Mouse (Mus musculus) right cerebral cortex, postnatal 25 days (tissue): ENCODE results near the gene Cblb.

Source experiments
- DNase-seq: peaks from one replicate; pipeline ENCODE4 v3.0.0; 2022

Gene Cblb

DNA sequence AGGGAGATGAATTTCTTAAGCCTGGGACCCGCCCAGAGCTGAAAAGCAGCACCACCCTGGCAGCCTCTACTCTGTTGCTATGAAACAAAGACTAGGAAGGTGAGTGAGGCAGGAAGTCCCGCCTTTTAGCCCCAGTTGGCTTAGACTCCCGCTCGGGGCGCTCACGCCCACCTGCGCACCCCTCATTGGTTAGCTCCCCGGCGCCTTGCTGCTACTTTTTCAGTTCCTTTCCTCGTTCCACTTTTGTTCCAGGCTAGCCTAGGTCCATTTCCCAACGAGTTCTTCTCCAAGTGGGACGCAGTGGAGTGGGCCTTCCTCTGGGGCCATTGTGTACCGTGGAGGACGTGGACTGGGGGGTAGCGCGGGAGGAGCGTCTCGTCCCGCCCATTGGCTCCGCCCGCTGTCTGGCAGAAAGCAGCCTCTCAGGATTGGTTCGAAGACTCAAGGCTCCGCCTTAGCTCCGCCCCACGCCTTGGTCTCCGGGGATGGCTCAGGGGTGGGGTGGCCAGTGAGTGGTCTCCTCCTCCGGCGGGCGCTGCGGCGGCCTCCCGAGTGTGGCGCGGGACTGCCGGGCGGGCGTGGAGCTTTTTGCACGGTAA lies at the start of gene Cblb:
Gene Cblb, plus strand, starts transcription at position 135 of the 599 bp plus-strand sequence.
- peak; percentile 97 for DNase-seq

- no peak for DNase-seq
Measured at GRCm38 (mm10) chr16:51985436-51985835, 45.6 kb upstream of the Cblb start.

- no peak for DNase-seq
Measured at GRCm38 (mm10) chr16:51986207-51986606, 44.8 kb upstream of the Cblb start.

GRCm38 (mm10) chr16:51987085-51987620 lies 43.9 kb upstream of the Cblb start:
- DNase-seq: no peak

- DNase-seq: no peak
Measured at GRCm38 (mm10) chr16:51988027-51988426, 43.0 kb upstream of the Cblb start.

GRCm38 (mm10) chr16:51989259-51989658 lies 41.8 kb upstream of the Cblb start:
- no peak for DNase-seq

DNA sequence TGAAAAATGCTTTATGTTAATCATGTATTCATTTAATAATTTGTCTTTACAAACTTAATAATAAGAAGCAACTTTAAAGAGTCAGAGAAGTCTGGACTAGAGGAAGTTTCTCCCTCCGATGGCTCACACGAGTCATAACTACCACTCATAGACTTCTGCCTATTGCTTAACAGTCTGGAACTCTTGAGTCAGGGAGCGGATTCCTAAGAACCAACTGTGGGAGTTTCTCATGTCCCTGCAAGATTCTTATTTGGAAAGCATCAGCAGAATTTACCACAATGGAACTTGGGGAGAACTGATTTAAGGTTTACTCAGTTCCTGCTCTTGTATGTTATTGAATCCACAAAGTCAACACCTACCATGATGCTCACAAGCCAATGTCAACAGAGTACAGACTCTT lies 31.0 kb upstream of the Cblb start:
- no peak for DNase-seq

- no peak for DNase-seq
Measured at GRCm38 (mm10) chr16:52000801-52001200, 30.2 kb upstream of the Cblb start.

GRCm38 (mm10) chr16:52007006-52007405 lies 24.0 kb upstream of the Cblb start:
- DNase-seq: no peak

DNA sequence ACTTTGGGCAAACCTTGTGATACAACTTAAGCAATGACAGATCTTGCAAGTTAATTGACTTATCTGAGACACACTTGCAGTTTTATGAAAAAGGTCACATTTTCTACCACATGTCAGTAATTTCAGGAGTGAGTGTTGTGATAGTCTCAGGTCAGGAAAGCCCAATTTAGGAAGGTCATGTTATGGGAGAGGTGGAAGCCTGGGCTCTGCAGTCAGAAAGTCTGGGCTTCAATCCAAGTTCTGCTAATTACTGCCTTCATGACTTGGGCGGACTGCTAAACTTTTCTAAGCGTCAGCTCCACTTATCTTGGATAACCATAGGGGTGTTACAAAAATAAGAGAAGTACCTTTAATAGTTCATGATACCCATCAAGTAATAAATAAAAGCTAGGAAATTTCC lies 22.6 kb upstream of the Cblb start:
- DNase-seq: no peak

DNA sequence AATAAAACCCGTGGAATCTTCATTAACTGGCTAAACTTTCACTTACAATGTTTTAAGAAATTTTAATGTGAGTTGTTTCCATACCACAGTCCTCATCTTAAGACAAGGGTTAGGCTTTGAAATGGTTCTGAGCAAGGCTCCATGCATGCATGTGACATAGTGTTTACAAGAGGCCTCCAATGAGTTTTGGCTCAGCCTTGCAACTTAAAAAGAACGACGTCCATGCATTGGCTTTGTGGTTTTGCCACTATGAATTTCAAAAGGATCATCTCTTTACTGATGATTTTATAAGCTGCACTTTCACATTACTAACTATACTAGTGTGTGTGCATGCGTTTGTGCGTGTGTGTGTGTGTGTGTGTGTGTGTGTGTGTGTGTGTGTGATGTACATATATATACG lies 21.6 kb upstream of the Cblb start:
- no peak for DNase-seq

GRCm38 (mm10) chr16:52012984-52013383 lies 18.0 kb upstream of the Cblb start:
- no peak for DNase-seq

GRCm38 (mm10) chr16:52013812-52014211 lies 17.2 kb upstream of the Cblb start:
- DNase-seq: no peak

DNA sequence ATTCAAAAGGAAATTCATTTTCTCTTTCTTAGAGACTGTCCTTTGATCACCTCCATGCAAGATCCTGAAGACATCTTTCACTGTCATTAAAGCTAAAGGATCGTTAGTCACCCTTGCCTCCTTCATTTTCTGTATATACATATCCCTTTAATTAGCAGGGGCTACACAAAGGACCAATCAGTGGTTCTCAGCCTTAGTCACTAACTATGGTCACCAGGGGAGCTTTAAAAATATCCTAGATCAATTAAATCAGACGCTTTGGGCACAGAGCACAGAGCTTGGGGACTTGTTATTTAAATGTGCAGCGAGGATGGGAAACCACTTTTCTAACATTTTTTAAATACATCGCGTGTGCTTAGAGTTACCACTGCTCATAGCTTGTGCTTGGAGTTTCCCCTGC lies 7.6 kb upstream of the Cblb start:
- no peak for DNase-seq

DNA sequence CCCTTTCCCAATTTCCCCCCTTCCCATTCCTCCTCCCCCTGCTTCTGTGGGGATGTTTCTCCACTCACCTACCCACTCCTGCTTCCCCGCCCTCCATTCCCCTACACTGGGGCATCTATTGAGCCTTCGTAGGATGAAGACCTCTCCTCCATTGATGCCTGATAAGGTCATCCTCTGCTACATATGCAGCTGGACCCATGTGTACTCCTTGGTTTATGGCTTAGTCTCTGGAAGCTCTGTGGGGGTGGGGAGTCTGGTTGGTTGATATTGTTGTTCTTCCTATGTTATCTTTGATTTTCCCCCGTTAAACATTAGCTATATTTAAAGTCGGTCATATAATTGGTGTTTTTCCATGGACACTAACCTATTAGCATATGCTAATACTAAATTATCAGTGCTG lies 3.7 kb upstream of the Cblb start:
- no peak for DNase-seq

DNA sequence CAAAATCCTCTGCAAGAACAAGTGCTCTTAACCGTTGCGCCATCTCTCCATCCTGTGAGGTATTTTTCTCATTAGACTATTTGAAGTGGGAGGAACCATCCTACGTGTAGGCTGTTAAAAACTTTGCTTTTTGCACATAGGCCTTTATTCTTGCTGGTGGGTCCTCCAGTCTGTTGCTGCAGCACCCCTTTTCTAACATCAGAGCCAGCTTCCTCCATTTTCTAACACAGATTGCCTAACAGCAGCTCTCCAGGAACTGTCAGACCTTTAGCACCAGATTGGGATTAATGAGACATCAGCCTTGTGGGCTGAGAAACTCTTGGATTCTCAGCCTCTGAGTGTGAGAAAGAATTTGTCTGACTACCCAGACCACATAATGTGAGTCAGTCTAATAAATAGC lies 2.0 kb upstream of the Cblb start:
- DNase-seq: no peak

- peak; percentile 85 for DNase-seq
Measured at GRCm38 (mm10) chr16:52031712-52032251, 757 bp downstream of the Cblb start.

- no peak for DNase-seq
Measured at GRCm38 (mm10) chr16:52032376-52033330, 1.6 kb downstream of the Cblb start.

GRCm38 (mm10) chr16:52033381-52034315 lies 2.6 kb downstream of the Cblb start:
- DNase-seq: no peak

GRCm38 (mm10) chr16:52034356-52034755 lies 3.3 kb downstream of the Cblb start:
- no peak for DNase-seq

- DNase-seq: no peak
Measured at GRCm38 (mm10) chr16:52036295-52036694, 5.3 kb downstream of the Cblb start.

GRCm38 (mm10) chr16:52038283-52038682 lies 7.3 kb downstream of the Cblb start:
- no peak for DNase-seq

- no peak for DNase-seq
Measured at GRCm38 (mm10) chr16:52038821-52039220, 7.8 kb downstream of the Cblb start.
